Mouse (Mus musculus): ENCODE data around the gene Sfn. TPM values are rescaled to one million over a fixed set of nuclear protein-coding genes. Genes with fewer than 3 reads are reported as not detected.

The Sfn gene
- polyA plus RNA-seq, 1 experiment, result 0.56 TPM

- TF ChIP-seq MYOG (IDR thresholded peaks at IDR 0.05; ENCODE audit: control insufficient read depth in 1 of 3, insufficient read depth in 1 of 3, insufficient read length in 2 of 3, low read depth in 2 of 3) (no peak), CEBPB (IDR thresholded peaks at IDR 0.05; ENCODE audit: insufficient read depth, poor library complexity, severe bottlenecking) (no peak), TCF3 (IDR thresholded peaks at IDR 0.05; ENCODE audit: insufficient read length, low read depth) (no peak), POLR2A (IDR thresholded peaks at IDR 0.05; ENCODE audit: insufficient read length, low read depth) (no peak)
- no peak overlapping the region for H3ac ChIP-seq (ENCODE audit: control insufficient read depth, insufficient read length)
- peak overlapping the region; percentile 98 for H3K4me2 ChIP-seq (ENCODE audit: low read depth)
- peak overlapping the region; percentile 24 for H3K4me3 ChIP-seq
- no peaks in the 10 kb centered on the region for H3K27me3 ChIP-seq (ENCODE audit: control insufficient read depth, insufficient read depth, insufficient read length)
- no peaks in the 10 kb centered on the region for H3K36me3 ChIP-seq (ENCODE audit: control insufficient read depth, insufficient read depth)
- no peaks in the 10 kb centered on the region for H3K79me2 ChIP-seq (ENCODE audit: control insufficient read depth, insufficient read depth)
Measured at GRCm38 (mm10) chr4:133599116-133599515, 2.9 kb downstream of the Sfn start.

GRCm38 (mm10) chr4:133598616-133599015, 3.4 kb downstream of the Sfn start:
- Histone ChIP-seq H3K4me3 (peak overlapping the region; percentile 24), H3K4me2 (ENCODE audit: low read depth) (peak overlapping the region; percentile 98)

GRCm38 (mm10) chr4:133596084-133596483, 5.9 kb downstream of the Sfn start:
- TF ChIP-seq TCF12 (IDR thresholded peaks at IDR 0.05; ENCODE audit: insufficient read depth, poor library complexity, severe bottlenecking) (no peak), TCF3 (IDR thresholded peaks at IDR 0.05; ENCODE audit: insufficient read length, low read depth) (no peak), REST (IDR thresholded peaks at IDR 0.05; ENCODE audit: insufficient read depth, insufficient read length) (no peak), USF1 (IDR thresholded peaks at IDR 0.05; ENCODE audit: low read depth) (no peak), MYOG (IDR thresholded peaks at IDR 0.05; ENCODE audit: control insufficient read depth in 1 of 3, insufficient read depth in 1 of 3, insufficient read length in 2 of 3, low read depth in 2 of 3) (no peak), E2F4 (IDR thresholded peaks at IDR 0.05; ENCODE audit: insufficient read depth) (no peak), POLR2A (IDR thresholded peaks at IDR 0.05; ENCODE audit: insufficient read length, low read depth) (no peak), POLR2AphosphoS2 (IDR thresholded peaks at IDR 0.05; ENCODE audit: insufficient read length, low read depth) (no peak), MYOD1 (IDR thresholded peaks at IDR 0.05; ENCODE audit: control insufficient read depth in 1 of 3, insufficient read length in 2 of 3, low read depth in 2 of 3) (no peak), CEBPB (IDR thresholded peaks at IDR 0.05; ENCODE audit: insufficient read depth, poor library complexity, severe bottlenecking) (no peak), MAX (IDR thresholded peaks at IDR 0.05; ENCODE audit: low read depth) (no peak), SRF (IDR thresholded peaks at IDR 0.05; ENCODE audit: control insufficient read depth, insufficient read length, low read depth) (no peak)
- Histone ChIP-seq H3K4me2 (ENCODE audit: low read depth) (no peak overlapping the region), H3K79me2 (ENCODE audit: control insufficient read depth, insufficient read depth) (no peaks in the 10 kb centered on the region), H3K27me3 (ENCODE audit: control insufficient read depth, insufficient read depth, insufficient read length) (no peaks in the 10 kb centered on the region), H3K4me3 (no peak overlapping the region), H3K36me3 (ENCODE audit: control insufficient read depth, insufficient read depth) (no peaks in the 10 kb centered on the region), H3ac (ENCODE audit: control insufficient read depth, insufficient read length) (no peak overlapping the region)

More at GRCm38 (mm10) chr4:133598616-133599015, 3.4 kb downstream of the Sfn start:
- Histone ChIP-seq H3K36me3 (ENCODE audit: control insufficient read depth, insufficient read depth) (no peaks in the 10 kb centered on the region), H3K27me3 (ENCODE audit: control insufficient read depth, insufficient read depth, insufficient read length) (no peaks in the 10 kb centered on the region), H3ac (ENCODE audit: control insufficient read depth, insufficient read length) (no peak overlapping the region), H3K79me2 (ENCODE audit: control insufficient read depth, insufficient read depth) (no peaks in the 10 kb centered on the region)
- TF ChIP-seq E2F4 (IDR thresholded peaks at IDR 0.05; ENCODE audit: insufficient read depth) (no peak), MAX (IDR thresholded peaks at IDR 0.05; ENCODE audit: low read depth) (no peak), MYOD1 (IDR thresholded peaks at IDR 0.05; ENCODE audit: control insufficient read depth in 1 of 3, insufficient read length in 2 of 3, low read depth in 2 of 3) (no peak), TCF3 (IDR thresholded peaks at IDR 0.05; ENCODE audit: insufficient read length, low read depth) (no peak), POLR2A (IDR thresholded peaks at IDR 0.05; ENCODE audit: insufficient read length, low read depth) (no peak), MYOG (IDR thresholded peaks at IDR 0.05; ENCODE audit: control insufficient read depth in 1 of 3, insufficient read depth in 1 of 3, insufficient read length in 2 of 3, low read depth in 2 of 3) (no peak), POLR2AphosphoS2 (IDR thresholded peaks at IDR 0.05; ENCODE audit: insufficient read length, low read depth) (no peak), CEBPB (IDR thresholded peaks at IDR 0.05; ENCODE audit: insufficient read depth, poor library complexity, severe bottlenecking) (no peak), SRF (IDR thresholded peaks at IDR 0.05; ENCODE audit: control insufficient read depth, insufficient read length, low read depth) (no peak), USF1 (IDR thresholded peaks at IDR 0.05; ENCODE audit: low read depth) (no peak), TCF12 (IDR thresholded peaks at IDR 0.05; ENCODE audit: insufficient read depth, poor library complexity, severe bottlenecking) (no peak), REST (IDR thresholded peaks at IDR 0.05; ENCODE audit: insufficient read depth, insufficient read length) (no peak)

DNA sequence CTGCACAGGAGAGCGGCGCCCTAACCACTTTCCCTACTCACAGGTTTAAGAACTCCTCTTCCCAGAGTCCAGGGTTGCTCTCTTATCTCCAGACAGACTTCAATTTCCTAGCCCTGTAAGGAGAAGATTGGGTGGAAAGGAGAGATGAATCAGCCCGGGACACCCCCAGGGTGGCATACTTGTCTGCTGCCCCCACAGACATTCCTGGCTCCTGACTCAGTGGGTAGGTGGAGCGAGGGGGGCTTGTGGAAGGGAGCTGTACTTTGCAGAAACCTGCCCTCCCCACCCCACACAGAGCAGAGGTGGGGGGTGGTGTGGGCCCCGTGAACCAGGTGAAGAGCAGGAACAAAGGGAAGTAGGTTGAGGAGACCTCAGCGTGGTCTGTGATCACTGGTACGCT, 6.4 kb downstream of the Sfn start:
- H3K27me3 ChIP-seq (ENCODE audit: control insufficient read depth, insufficient read depth, insufficient read length), result no peaks in the 10 kb centered on the region
- no peak overlapping the region for H3ac ChIP-seq (ENCODE audit: control insufficient read depth, insufficient read length)
- TF ChIP-seq SRF (IDR thresholded peaks at IDR 0.05; ENCODE audit: control insufficient read depth, insufficient read length, low read depth), result no peak
- no peak for TF ChIP-seq USF1 (IDR thresholded peaks at IDR 0.05; ENCODE audit: low read depth)
- no peak for TF ChIP-seq MYOD1 (IDR thresholded peaks at IDR 0.05; ENCODE audit: control insufficient read depth in 1 of 3, insufficient read length in 2 of 3, low read depth in 2 of 3)
- H3K4me3 ChIP-seq, result no peak overlapping the region
- no peaks in the 10 kb centered on the region for H3K36me3 ChIP-seq (ENCODE audit: control insufficient read depth, insufficient read depth)
- no peaks in the 10 kb centered on the region for H3K79me2 ChIP-seq (ENCODE audit: control insufficient read depth, insufficient read depth)
- no peak overlapping the region for H3K4me2 ChIP-seq (ENCODE audit: low read depth)

- Histone ChIP-seq H3K36me3 (ENCODE audit: control insufficient read depth, insufficient read depth) (no peaks in the 10 kb centered on the region), H3K79me2 (ENCODE audit: control insufficient read depth, insufficient read depth) (no peaks in the 10 kb centered on the region), H3K27me3 (ENCODE audit: control insufficient read depth, insufficient read depth, insufficient read length) (no peaks in the 10 kb centered on the region), H3K4me3 (no peak overlapping the region), H3K4me2 (ENCODE audit: low read depth) (no peak overlapping the region), H3ac (ENCODE audit: control insufficient read depth, insufficient read length) (no peak overlapping the region)
- no peak for TF ChIP-seq E2F4 (IDR thresholded peaks at IDR 0.05; ENCODE audit: insufficient read depth)
- no peak for TF ChIP-seq REST (IDR thresholded peaks at IDR 0.05; ENCODE audit: insufficient read depth, insufficient read length)
- no peak for TF ChIP-seq TCF12 (IDR thresholded peaks at IDR 0.05; ENCODE audit: insufficient read depth, poor library complexity, severe bottlenecking)
- TF ChIP-seq POLR2A (IDR thresholded peaks at IDR 0.05; ENCODE audit: insufficient read length, low read depth), result no peak
- no peak for TF ChIP-seq CEBPB (IDR thresholded peaks at IDR 0.05; ENCODE audit: insufficient read depth, poor library complexity, severe bottlenecking)
- TF ChIP-seq POLR2AphosphoS2 (IDR thresholded peaks at IDR 0.05; ENCODE audit: insufficient read length, low read depth), result no peak
- no peak for TF ChIP-seq USF1 (IDR thresholded peaks at IDR 0.05; ENCODE audit: low read depth)
- TF ChIP-seq SRF (IDR thresholded peaks at IDR 0.05; ENCODE audit: control insufficient read depth, insufficient read length, low read depth), result no peak
- TF ChIP-seq MYOD1 (IDR thresholded peaks at IDR 0.05; ENCODE audit: control insufficient read depth in 1 of 3, insufficient read length in 2 of 3, low read depth in 2 of 3), result no peak
- TF ChIP-seq MYOG (IDR thresholded peaks at IDR 0.05; ENCODE audit: control insufficient read depth in 1 of 3, insufficient read depth in 1 of 3, insufficient read length in 2 of 3, low read depth in 2 of 3), result no peak
- TF ChIP-seq MAX (IDR thresholded peaks at IDR 0.05; ENCODE audit: low read depth), result no peak
- TF ChIP-seq TCF3 (IDR thresholded peaks at IDR 0.05; ENCODE audit: insufficient read length, low read depth), result no peak
Measured at GRCm38 (mm10) chr4:133592570-133592969, 9.4 kb downstream of the Sfn start.

All from myocyte (in vitro differentiated cells).